Mouse (Mus musculus): ENCODE measurements at regions not wholly inside any gene's neighbourhood (a gene's known extent, or its start where the extent isn't known, plus 50 kb on each side); places are given as distances from the start of the nearest gene placed in this dataset.
A peak's percentile ranks its signal among the peaks of the same experiment; 100 is the strongest.

DNA sequence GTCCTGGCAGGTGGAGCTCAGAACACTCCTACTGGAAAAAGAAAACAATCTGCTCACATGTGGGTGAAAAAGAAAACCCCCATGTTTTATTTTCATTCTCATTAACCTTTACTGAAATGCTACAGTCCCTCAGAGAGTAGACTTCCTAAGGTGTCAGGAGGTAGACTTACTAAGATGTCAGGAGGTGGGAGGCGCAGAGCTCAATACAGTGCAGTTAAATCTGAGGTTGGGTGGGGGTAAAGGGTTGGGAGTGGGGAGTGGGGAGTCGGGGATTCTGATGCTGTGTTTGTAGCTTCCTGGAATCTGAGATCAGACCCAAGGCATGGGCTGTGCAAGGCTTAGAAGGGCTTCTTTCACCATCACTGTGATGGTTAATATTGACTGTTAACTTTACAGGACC is 149.6 kb upstream of the Sstr4 start:
- Histone ChIP-seq H3K9ac (replicated peaks; ENCODE audit: low read length) (no peak overlapping the region), H3K27ac (ENCODE audit: low read length) (no peak overlapping the region), H3K36me3 (ENCODE audit: insufficient read depth, low read length) (no peaks in the 10 kb centered on the region), H3K4me1 (ENCODE audit: insufficient read depth, low read length) (peaks cover 12% of the 10 kb centered on the region), H3K4me3 (ENCODE audit: low read length) (no peak overlapping the region), H3K9me3 (ENCODE audit: low read length) (no peaks in the 10 kb centered on the region), H3K27me3 (ENCODE audit: insufficient read depth, low read length) (no peaks in the 10 kb centered on the region), H3K4me2 (replicated peaks; ENCODE audit: low read depth, low read length) (no peak overlapping the region)
- WGBS = 59% methylated on average over 2 of the region's 2 CpGs
- peak; percentile 67 for ATAC-seq (ENCODE audit: low FRiP score, low TSS enrichment)

DNA sequence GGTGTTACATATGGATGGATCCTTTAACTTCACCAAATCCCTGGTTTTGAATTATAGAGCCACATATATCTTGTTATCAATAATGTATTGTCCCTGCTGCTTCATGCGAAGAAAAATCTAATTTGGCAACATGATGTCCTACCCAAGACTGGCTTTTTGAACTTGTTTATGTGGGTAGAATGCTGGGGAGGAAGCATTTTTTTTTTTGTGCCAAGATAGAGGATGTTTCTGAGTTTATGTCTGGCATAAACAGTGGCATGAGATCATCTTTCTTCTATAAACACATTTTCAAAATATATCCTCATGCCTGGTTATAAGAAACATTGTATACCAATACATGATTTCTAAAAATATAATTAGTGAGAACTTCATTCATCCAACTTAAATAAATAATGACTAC is 144.2 kb upstream of the Sstr4 start:
- ATAC-seq (ENCODE audit: low FRiP score, low TSS enrichment) = no peak
- 92% methylated on average over 1 of the region's 1 CpGs for WGBS
- Histone ChIP-seq H3K9ac (replicated peaks; ENCODE audit: low read length) (no peak overlapping the region), H3K9me3 (ENCODE audit: low read length) (no peaks in the 10 kb centered on the region), H3K4me2 (replicated peaks; ENCODE audit: low read depth, low read length) (no peak overlapping the region), H3K4me3 (ENCODE audit: low read length) (no peak overlapping the region), H3K27me3 (ENCODE audit: insufficient read depth, low read length) (no peaks in the 10 kb centered on the region), H3K27ac (ENCODE audit: low read length) (no peak overlapping the region), H3K36me3 (ENCODE audit: insufficient read depth, low read length) (no peaks in the 10 kb centered on the region), H3K4me1 (ENCODE audit: insufficient read depth, low read length) (no peaks in the 10 kb centered on the region)

DNA sequence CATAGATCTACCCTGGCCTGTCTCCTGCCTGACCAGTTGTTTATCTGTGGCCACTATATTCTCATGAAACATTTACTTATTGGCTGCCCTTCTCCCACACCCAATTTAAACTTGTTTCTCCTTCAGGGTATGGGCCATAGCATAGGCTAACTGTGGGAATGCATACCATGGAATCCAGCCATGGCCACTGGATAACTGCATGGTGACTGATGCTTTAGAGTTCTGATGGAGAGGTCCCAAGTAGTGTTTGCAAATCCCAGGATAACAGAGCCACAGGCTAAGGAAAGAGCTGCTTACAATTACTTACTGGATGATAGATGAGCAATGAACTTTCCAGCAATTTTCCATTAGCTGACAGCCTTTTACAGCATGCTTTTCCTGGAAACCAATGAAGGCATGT is 139.5 kb upstream of the Sstr4 start:
- Histone ChIP-seq H3K27ac (ENCODE audit: low read length) (no peak overlapping the region), H3K9ac (replicated peaks; ENCODE audit: low read length) (no peak overlapping the region), H3K4me3 (ENCODE audit: low read length) (no peak overlapping the region), H3K27me3 (ENCODE audit: insufficient read depth, low read length) (no peaks in the 10 kb centered on the region), H3K36me3 (ENCODE audit: insufficient read depth, low read length) (no peaks in the 10 kb centered on the region), H3K4me2 (replicated peaks; ENCODE audit: low read depth, low read length) (no peak overlapping the region), H3K9me3 (ENCODE audit: low read length) (no peaks in the 10 kb centered on the region), H3K4me1 (ENCODE audit: insufficient read depth, low read length) (no peaks in the 10 kb centered on the region)
- ATAC-seq (ENCODE audit: low FRiP score, low TSS enrichment) = no peak

DNA sequence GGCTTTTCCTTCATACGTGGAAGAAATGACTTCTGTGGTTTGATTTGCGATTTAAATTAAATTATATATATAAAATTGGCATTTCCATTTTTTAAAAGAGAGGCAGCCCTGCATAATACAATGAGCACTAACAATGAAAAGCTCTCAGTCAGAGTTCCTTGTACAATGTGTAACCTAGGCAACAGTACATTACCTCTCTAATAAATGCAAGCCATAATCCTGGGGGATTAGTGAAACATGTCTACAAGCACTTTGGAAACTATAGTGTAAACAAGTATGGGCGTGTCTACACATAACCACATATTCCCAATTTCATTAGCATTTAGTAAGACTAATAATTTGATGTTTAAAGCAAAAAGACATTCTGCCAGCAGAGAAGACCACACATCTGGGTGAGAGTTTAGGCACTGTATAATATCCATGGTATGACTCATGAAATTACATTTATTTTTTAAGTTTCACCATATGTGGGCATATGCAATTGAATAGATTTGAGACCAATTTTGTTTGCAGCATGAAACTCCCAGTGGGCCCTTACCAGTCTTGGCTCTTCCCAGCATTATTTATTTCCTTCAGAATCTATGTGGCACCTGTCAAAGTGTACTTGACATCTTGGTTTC is 130.9 kb upstream of the Sstr4 start:
- Histone ChIP-seq H3K4me1 (ENCODE audit: insufficient read depth, low read length) (no peaks in the 10 kb centered on the region), H3K9ac (replicated peaks; ENCODE audit: low read length) (no peak overlapping the region), H3K4me2 (replicated peaks; ENCODE audit: low read depth, low read length) (no peak overlapping the region), H3K27ac (ENCODE audit: low read length) (no peak overlapping the region), H3K4me3 (ENCODE audit: low read length) (no peak overlapping the region), H3K36me3 (ENCODE audit: insufficient read depth, low read length) (no peaks in the 10 kb centered on the region), H3K27me3 (ENCODE audit: insufficient read depth, low read length) (no peaks in the 10 kb centered on the region), H3K9me3 (ENCODE audit: low read length) (no peaks in the 10 kb centered on the region)
- 82% methylated on average over 3 of the region's 3 CpGs for WGBS
- ATAC-seq (ENCODE audit: low FRiP score, low TSS enrichment) = no peak

DNA sequence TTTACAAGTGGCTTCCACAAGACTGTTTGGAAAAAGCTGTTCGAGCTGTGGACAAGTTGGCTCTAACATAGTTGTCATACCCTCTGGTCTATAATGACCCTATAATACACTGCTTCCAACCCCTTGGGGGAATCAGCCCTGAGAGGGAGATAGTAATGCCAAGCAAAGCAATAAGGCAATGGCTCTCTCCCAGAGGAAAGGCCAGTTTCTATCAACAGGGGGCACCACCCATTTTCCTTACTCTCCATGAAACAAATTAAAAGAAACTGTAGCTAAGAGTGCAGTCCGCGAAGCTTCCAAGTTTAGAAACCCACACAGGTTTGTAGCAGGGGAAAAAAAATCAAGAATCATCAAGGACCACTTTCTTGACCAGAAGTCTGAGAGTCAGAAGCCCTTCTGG is 115.9 kb upstream of the Sstr4 start:
- 88% methylated on average over 3 of the region's 3 CpGs for WGBS
- no peaks in the 10 kb centered on the region for H3K9me3 ChIP-seq (ENCODE audit: low read length)
- no peak for ATAC-seq (ENCODE audit: low FRiP score, low TSS enrichment)
- H3K27ac ChIP-seq (ENCODE audit: low read length) = no peak overlapping the region
- H3K9ac ChIP-seq (replicated peaks; ENCODE audit: low read length) = no peak overlapping the region
- H3K27me3 ChIP-seq (ENCODE audit: insufficient read depth, low read length) = no peaks in the 10 kb centered on the region
- no peak overlapping the region for H3K4me2 ChIP-seq (replicated peaks; ENCODE audit: low read depth, low read length)
- no peak overlapping the region for H3K4me3 ChIP-seq (ENCODE audit: low read length)
- no peaks in the 10 kb centered on the region for H3K36me3 ChIP-seq (ENCODE audit: insufficient read depth, low read length)
- no peaks in the 10 kb centered on the region for H3K4me1 ChIP-seq (ENCODE audit: insufficient read depth, low read length)

DNA sequence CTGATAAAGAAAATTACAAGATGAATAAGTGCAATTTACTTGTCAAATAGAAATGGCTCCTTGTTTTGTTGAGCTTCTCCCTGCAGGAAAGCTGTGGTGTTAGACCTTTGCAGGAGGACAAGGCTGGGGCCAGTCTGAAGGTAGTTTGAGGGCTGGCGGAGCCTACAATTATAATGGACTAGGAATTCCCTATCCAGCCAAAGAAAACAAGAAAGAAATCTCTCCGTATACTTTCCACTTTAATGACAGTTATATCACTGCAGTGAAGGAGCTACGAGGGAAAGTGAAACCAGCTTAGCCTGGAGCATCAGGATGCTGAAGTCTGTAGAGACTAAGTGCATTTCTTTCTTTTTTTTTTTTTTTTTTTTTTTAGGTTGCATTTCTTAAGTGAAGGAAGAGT is 104.8 kb upstream of the Sstr4 start:
- Histone ChIP-seq H3K27me3 (ENCODE audit: insufficient read depth, low read length) (no peaks in the 10 kb centered on the region), H3K4me3 (ENCODE audit: low read length) (no peak overlapping the region), H3K4me2 (replicated peaks; ENCODE audit: low read depth, low read length) (no peak overlapping the region; the same call in 1 of the 2 replicates), H3K4me1 (ENCODE audit: insufficient read depth, low read length) (no peaks in the 10 kb centered on the region), H3K27ac (ENCODE audit: low read length) (no peak overlapping the region), H3K9me3 (ENCODE audit: low read length) (no peaks in the 10 kb centered on the region), H3K36me3 (ENCODE audit: insufficient read depth, low read length) (no peaks in the 10 kb centered on the region), H3K9ac (replicated peaks; ENCODE audit: low read length) (no peak overlapping the region)
- peak; percentile 6; the same call in 1 of the 2 replicates for ATAC-seq (ENCODE audit: low FRiP score, low TSS enrichment)
- 32% methylated on average over 3 of the region's 3 CpGs for WGBS

DNA sequence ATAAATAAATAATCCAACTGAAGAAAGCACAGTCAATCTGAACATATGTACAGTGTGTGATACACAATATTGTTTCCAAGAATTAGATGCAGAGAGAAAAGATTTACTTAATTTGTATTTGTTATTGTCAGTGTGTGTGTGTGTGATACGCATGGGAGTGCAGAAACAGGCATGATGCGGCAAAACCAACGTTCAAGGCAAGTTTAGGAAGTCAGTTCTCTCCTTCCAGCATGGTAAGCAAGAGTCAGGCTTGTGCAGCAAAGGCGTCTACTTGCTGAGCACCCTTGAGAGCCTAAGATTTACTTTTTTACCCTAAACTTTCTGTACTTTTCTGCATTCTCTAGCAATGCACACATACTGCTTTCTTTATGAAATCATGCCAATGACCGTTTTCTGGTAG is 102.7 kb upstream of the Sstr4 start:
- Histone ChIP-seq H3K27ac (ENCODE audit: low read length) (no peak overlapping the region), H3K9ac (replicated peaks; ENCODE audit: low read length) (no peak overlapping the region), H3K4me2 (replicated peaks; ENCODE audit: low read depth, low read length) (no peak overlapping the region), H3K9me3 (ENCODE audit: low read length) (no peaks in the 10 kb centered on the region), H3K36me3 (ENCODE audit: insufficient read depth, low read length) (no peaks in the 10 kb centered on the region), H3K4me3 (ENCODE audit: low read length) (no peak overlapping the region), H3K27me3 (ENCODE audit: insufficient read depth, low read length) (no peaks in the 10 kb centered on the region), H3K4me1 (ENCODE audit: insufficient read depth, low read length) (no peaks in the 10 kb centered on the region)
- 82% methylated on average over 5 of the region's 5 CpGs for WGBS
- ATAC-seq (ENCODE audit: low FRiP score, low TSS enrichment) = no peak

DNA sequence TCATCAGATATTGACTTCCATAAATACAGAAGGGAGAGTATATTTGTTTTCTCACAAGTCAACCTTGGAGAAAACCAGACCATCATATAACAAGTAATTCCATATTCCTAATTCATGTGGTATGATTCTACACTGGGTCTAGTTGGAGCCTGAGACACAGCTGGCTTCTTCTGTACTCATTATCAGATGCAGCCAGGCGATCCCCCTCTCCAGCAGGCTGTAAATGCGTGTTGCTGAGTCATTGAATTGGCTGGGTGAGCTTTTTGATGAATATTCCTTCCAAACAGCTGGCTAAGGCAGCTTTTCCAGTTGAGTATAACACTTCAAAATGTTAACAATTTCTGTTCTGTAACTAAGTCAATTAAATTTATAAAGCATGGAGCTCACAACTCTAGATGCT is 102.2 kb upstream of the Sstr4 start:
- H3K27ac ChIP-seq (ENCODE audit: low read length) = no peak overlapping the region
- H3K27me3 ChIP-seq (ENCODE audit: insufficient read depth, low read length) = no peaks in the 10 kb centered on the region
- H3K36me3 ChIP-seq (ENCODE audit: insufficient read depth, low read length) = no peaks in the 10 kb centered on the region
- H3K9ac ChIP-seq (replicated peaks; ENCODE audit: low read length) = no peak overlapping the region
- no peaks in the 10 kb centered on the region for H3K9me3 ChIP-seq (ENCODE audit: low read length)
- no peaks in the 10 kb centered on the region for H3K4me1 ChIP-seq (ENCODE audit: insufficient read depth, low read length)
- ATAC-seq (ENCODE audit: low FRiP score, low TSS enrichment) = no peak
- WGBS = 40% methylated on average over 2 of the region's 2 CpGs
- no peak overlapping the region for H3K4me2 ChIP-seq (replicated peaks; ENCODE audit: low read depth, low read length)
- H3K4me3 ChIP-seq (ENCODE audit: low read length) = no peak overlapping the region

DNA sequence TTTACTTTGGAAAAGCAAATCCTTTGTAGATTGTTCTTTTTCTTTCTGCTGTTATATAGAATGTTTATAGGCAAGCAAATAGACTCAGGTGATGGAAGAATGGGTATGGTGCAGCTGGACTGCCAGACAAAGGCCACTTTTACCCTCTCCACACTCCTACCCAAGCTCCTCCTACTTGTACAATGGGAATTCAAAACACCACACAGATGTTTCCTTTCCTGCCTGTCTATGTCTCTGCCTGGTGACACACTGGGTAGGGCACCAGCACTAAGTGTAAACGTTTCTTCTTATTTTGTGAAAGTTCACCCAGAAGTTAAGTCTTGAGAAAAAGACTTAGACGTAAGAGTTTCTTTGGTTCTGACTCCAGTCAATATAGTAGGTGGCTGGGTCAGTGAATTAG is 94.3 kb upstream of the Sstr4 start:
- H3K9ac ChIP-seq (replicated peaks; ENCODE audit: low read length) = no peak overlapping the region
- no peak overlapping the region for H3K4me2 ChIP-seq (replicated peaks; ENCODE audit: low read depth, low read length)
- H3K36me3 ChIP-seq (ENCODE audit: insufficient read depth, low read length) = no peaks in the 10 kb centered on the region
- no peaks in the 10 kb centered on the region for H3K4me1 ChIP-seq (ENCODE audit: insufficient read depth, low read length)
- WGBS = 58% methylated on average over 2 of the region's 2 CpGs
- no peaks in the 10 kb centered on the region for H3K9me3 ChIP-seq (ENCODE audit: low read length)
- no peak overlapping the region for H3K27ac ChIP-seq (ENCODE audit: low read length)
- no peaks in the 10 kb centered on the region for H3K27me3 ChIP-seq (ENCODE audit: insufficient read depth, low read length)
- ATAC-seq (ENCODE audit: low FRiP score, low TSS enrichment) = no peak
- no peak overlapping the region for H3K4me3 ChIP-seq (ENCODE audit: low read length)

DNA sequence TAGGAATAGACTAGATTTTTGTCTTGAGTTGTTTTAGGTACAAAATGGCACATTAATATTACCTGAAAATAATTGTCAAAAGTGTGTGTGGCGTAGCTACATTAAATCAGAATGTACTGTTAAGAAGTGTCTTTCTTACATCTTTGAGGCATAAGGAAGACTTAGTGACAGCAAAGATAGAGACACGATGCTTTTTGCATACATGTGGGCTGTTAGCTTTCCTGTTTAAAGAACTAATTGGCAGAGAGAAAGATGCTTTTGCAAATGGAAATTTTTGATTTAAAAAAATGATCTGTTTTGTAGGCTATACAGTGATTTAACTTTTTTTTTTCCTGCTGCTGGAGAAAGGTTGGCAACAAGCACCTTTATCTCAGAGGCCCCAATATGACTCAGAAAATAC is 82.9 kb upstream of the Sstr4 start:
- no peak for ATAC-seq (ENCODE audit: low FRiP score, low TSS enrichment)
- no peak overlapping the region for H3K27ac ChIP-seq (ENCODE audit: low read length)
- no peaks in the 10 kb centered on the region for H3K9me3 ChIP-seq (ENCODE audit: low read length)
- H3K4me1 ChIP-seq (ENCODE audit: insufficient read depth, low read length) = no peaks in the 10 kb centered on the region
- H3K36me3 ChIP-seq (ENCODE audit: insufficient read depth, low read length) = no peaks in the 10 kb centered on the region
- no peak overlapping the region for H3K9ac ChIP-seq (replicated peaks; ENCODE audit: low read length)
- 90% methylated on average over 2 of the region's 2 CpGs for WGBS
- H3K4me2 ChIP-seq (replicated peaks; ENCODE audit: low read depth, low read length) = no peak overlapping the region
- no peaks in the 10 kb centered on the region for H3K27me3 ChIP-seq (ENCODE audit: insufficient read depth, low read length)
- H3K4me3 ChIP-seq (ENCODE audit: low read length) = no peak overlapping the region
